Mouse (Mus musculus): ENCODE data around the gene 5031439G07Rik. TPM values are rescaled to one million over a fixed set of nuclear protein-coding genes. Genes with fewer than 3 reads are reported as not detected.

Gene 5031439G07Rik
- total and polyA plus RNA-seq, 2 experiments from 2014 or later: 2.2 to 27.3 TPM

- Histone ChIP-seq H3K4me2 (ENCODE audit: low read depth, low read length) (no peak overlapping the region), H3K4me1 (ENCODE audit: control insufficient read depth, insufficient read depth) (peaks cover under 1% of the 10 kb centered on the region; the same call in 1 of the 2 replicates), H3K4me3 (ENCODE audit: low read depth, low read length) (no peak overlapping the region), H3K9ac (replicated peaks; ENCODE audit: low read depth, low read length) (no peak overlapping the region), H3K27ac (ENCODE audit: low read depth) (no peak overlapping the region), H3K9me3 (replicated peaks; ENCODE audit: control insufficient read depth, low read length) (no peaks in the 10 kb centered on the region), H3K27me3 (ENCODE audit: control insufficient read depth, insufficient read depth, low read length) (no peaks in the 10 kb centered on the region), H3K36me3 (replicated peaks; ENCODE audit: control insufficient read depth, insufficient read depth, low read length) (no peaks in the 10 kb centered on the region)
- WGBS: 41% methylated on average over 9 of the region's 9 CpGs
- TF ChIP-seq CTCF (IDR thresholded peaks at IDR 0.05; ENCODE audit: low read depth) (no peak), EP300 (IDR thresholded peaks at IDR 0.05; ENCODE audit: low read depth) (no peak)
- DNase-seq (ENCODE audit: low spot score): no peak
- no peak for ATAC-seq (ENCODE audit: insufficient read depth, low read depth)
These were observed 6.6 kb downstream of the 5031439G07Rik start for GRCm38 (mm10) chr15:84981609-84982313.

- Histone ChIP-seq H3K4me1 (ENCODE audit: control insufficient read depth, insufficient read depth) (no peaks in the 10 kb centered on the region), H3K9ac (replicated peaks; ENCODE audit: low read depth, low read length) (no peak overlapping the region), H3K36me3 (replicated peaks; ENCODE audit: control insufficient read depth, insufficient read depth, low read length) (no peaks in the 10 kb centered on the region), H3K27ac (ENCODE audit: low read depth) (no peak overlapping the region), H3K4me2 (ENCODE audit: low read depth, low read length) (no peak overlapping the region), H3K9me3 (replicated peaks; ENCODE audit: control insufficient read depth, low read length) (no peaks in the 10 kb centered on the region), H3K27me3 (ENCODE audit: control insufficient read depth, insufficient read depth, low read length) (no peaks in the 10 kb centered on the region), H3K4me3 (ENCODE audit: low read depth, low read length) (no peak overlapping the region)
- no peak for TF ChIP-seq CTCF (IDR thresholded peaks at IDR 0.05; ENCODE audit: low read depth)
- no peak for TF ChIP-seq EP300 (IDR thresholded peaks at IDR 0.05; ENCODE audit: low read depth)
- peak; percentile 7 for DNase-seq (ENCODE audit: low spot score)
- 25% methylated on average over 4 of the region's 4 CpGs for WGBS
- ATAC-seq (ENCODE audit: insufficient read depth, low read depth): no peak
These were observed 12.6 kb downstream of the 5031439G07Rik start for GRCm38 (mm10) chr15:84975729-84976128.

DNA sequence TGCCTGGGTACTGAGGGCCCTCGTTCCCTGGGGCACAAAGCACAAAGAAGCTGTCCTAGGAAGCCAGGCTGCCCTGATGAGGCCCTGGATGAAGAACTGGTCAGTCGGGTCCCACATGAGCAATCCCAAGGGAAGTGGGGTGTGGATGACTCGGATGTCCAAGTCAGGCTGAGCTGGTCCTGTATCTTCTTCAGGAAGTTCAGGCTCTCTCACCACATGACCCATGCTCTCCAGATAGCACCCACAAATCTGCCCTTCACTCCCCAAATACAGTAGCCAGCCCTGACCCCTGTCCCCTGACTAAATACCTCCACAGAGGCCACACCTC, 14.8 kb downstream of the 5031439G07Rik start:
- H3K27ac ChIP-seq (ENCODE audit: low read depth): no peak overlapping the region
- 64% methylated on average over 3 of the region's 3 CpGs for WGBS
- no peaks in the 10 kb centered on the region for H3K4me1 ChIP-seq (ENCODE audit: control insufficient read depth, insufficient read depth)
- DNase-seq (ENCODE audit: low spot score): no peak
- no peak overlapping the region for H3K9ac ChIP-seq (replicated peaks; ENCODE audit: low read depth, low read length)
- no peak for ATAC-seq (ENCODE audit: insufficient read depth, low read depth)
- H3K27me3 ChIP-seq (ENCODE audit: control insufficient read depth, insufficient read depth, low read length): no peaks in the 10 kb centered on the region
- H3K36me3 ChIP-seq (replicated peaks; ENCODE audit: control insufficient read depth, insufficient read depth, low read length): no peaks in the 10 kb centered on the region
- TF ChIP-seq CTCF (IDR thresholded peaks at IDR 0.05; ENCODE audit: low read depth): no peak
- no peak for TF ChIP-seq EP300 (IDR thresholded peaks at IDR 0.05; ENCODE audit: low read depth)
- no peaks in the 10 kb centered on the region for H3K9me3 ChIP-seq (replicated peaks; ENCODE audit: control insufficient read depth, low read length)
- H3K4me2 ChIP-seq (ENCODE audit: low read depth, low read length): no peak overlapping the region
- H3K4me3 ChIP-seq (ENCODE audit: low read depth, low read length): no peak overlapping the region

GRCm38 (mm10) chr15:84972860-84973543, 15.3 kb downstream of the 5031439G07Rik start:
- H3K4me2 ChIP-seq (ENCODE audit: low read depth, low read length): no peak overlapping the region
- no peaks in the 10 kb centered on the region for H3K4me1 ChIP-seq (ENCODE audit: control insufficient read depth, insufficient read depth)
- no peaks in the 10 kb centered on the region for H3K9me3 ChIP-seq (replicated peaks; ENCODE audit: control insufficient read depth, low read length)
- no peak for TF ChIP-seq EP300 (IDR thresholded peaks at IDR 0.05; ENCODE audit: low read depth)
- no peak for TF ChIP-seq CTCF (IDR thresholded peaks at IDR 0.05; ENCODE audit: low read depth)
- ATAC-seq (ENCODE audit: insufficient read depth, low read depth): no peak
- DNase-seq (ENCODE audit: low spot score): no peak
- no peak overlapping the region for H3K27ac ChIP-seq (ENCODE audit: low read depth)
- 72% methylated on average over 8 of the region's 8 CpGs for WGBS
- H3K9ac ChIP-seq (replicated peaks; ENCODE audit: low read depth, low read length): no peak overlapping the region
- H3K36me3 ChIP-seq (replicated peaks; ENCODE audit: control insufficient read depth, insufficient read depth, low read length): no peaks in the 10 kb centered on the region
- H3K4me3 ChIP-seq (ENCODE audit: low read depth, low read length): no peak overlapping the region
- H3K27me3 ChIP-seq (ENCODE audit: control insufficient read depth, insufficient read depth, low read length): no peaks in the 10 kb centered on the region

DNA sequence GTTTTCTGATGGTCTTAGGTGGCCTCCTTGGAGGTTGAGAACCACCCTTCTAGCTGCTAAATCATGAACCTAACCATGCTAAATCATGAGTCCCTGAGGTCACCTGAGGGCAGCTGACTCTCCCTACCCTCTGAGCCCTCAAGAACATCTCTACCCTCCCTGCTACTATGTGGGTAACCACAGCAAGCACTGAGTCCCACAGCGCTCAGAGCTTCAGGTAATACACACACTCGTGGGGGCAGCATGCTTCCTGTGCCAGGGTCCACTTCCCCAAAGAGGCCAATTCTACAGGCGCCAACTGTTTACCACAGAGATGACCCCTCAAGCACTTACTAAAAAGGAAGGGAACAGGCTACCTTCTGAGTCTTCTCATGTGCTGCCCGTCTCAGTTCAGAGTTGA, 19.8 kb downstream of the 5031439G07Rik start:
- 82% methylated on average over 4 of the region's 4 CpGs for WGBS
- TF ChIP-seq CTCF (IDR thresholded peaks at IDR 0.05; ENCODE audit: low read depth) (no peak), EP300 (IDR thresholded peaks at IDR 0.05; ENCODE audit: low read depth) (no peak)
- ATAC-seq (ENCODE audit: insufficient read depth, low read depth): no peak
- DNase-seq (ENCODE audit: low spot score): no peak
- H3K9ac ChIP-seq (replicated peaks; ENCODE audit: low read depth, low read length): no peak overlapping the region
- no peak overlapping the region for H3K27ac ChIP-seq (ENCODE audit: low read depth)
- no peaks in the 10 kb centered on the region for H3K9me3 ChIP-seq (replicated peaks; ENCODE audit: control insufficient read depth, low read length)
- H3K4me2 ChIP-seq (ENCODE audit: low read depth, low read length): no peak overlapping the region
- H3K4me1 ChIP-seq (ENCODE audit: control insufficient read depth, insufficient read depth): no peaks in the 10 kb centered on the region
- no peak overlapping the region for H3K4me3 ChIP-seq (ENCODE audit: low read depth, low read length)
- H3K27me3 ChIP-seq (ENCODE audit: control insufficient read depth, insufficient read depth, low read length): no peaks in the 10 kb centered on the region
- H3K36me3 ChIP-seq (replicated peaks; ENCODE audit: control insufficient read depth, insufficient read depth, low read length): no peaks in the 10 kb centered on the region

All from heart, postnatal 0 days (tissue).